Mouse (Mus musculus) C2C12 (cell line): Measurements from ENCODE around the gene Runx2. TPM values are rescaled to one million over a fixed set of nuclear protein-coding genes. Genes with fewer than 3 reads are reported as not detected.

Experiments
- H3K27me3 ChIP-seq: one replicate; pipeline ENCODE4 v1.6.1; 2011; ENCODE audit not compliant: control insufficient read depth, insufficient read depth, insufficient read length
- H3K36me3 ChIP-seq: one replicate; pipeline ENCODE4 v1.6.1; 2011; ENCODE audit not compliant: control insufficient read depth, insufficient read depth
- H3K4me3 ChIP-seq: one replicate; pipeline ENCODE4 v1.5.1; 2011; ENCODE audit warnings: mild to moderate bottlenecking, control low read depth; ENCODE audit not compliant: poor library complexity, insufficient read depth, severe bottlenecking
- H3K79me2 ChIP-seq: one replicate; pipeline ENCODE4 v1.6.1; 2011; ENCODE audit not compliant: control insufficient read depth, insufficient read depth
- H3K79me3 ChIP-seq: one replicate; pipeline ENCODE4 v1.6.1; 2011; ENCODE audit warnings: low read depth, control low read depth
- H3ac ChIP-seq: one replicate; pipeline ENCODE3; 2011; ENCODE audit warnings: low read depth; ENCODE audit not compliant: control insufficient read depth, insufficient read length
- CEBPB ChIP-seq: IDR thresholded peaks from one replicate; pipeline ENCODE4 v1.6.1; 2011; ENCODE audit warnings: low read depth, mild to moderate bottlenecking, control low read depth, moderate library complexity
- CTCF ChIP-seq: IDR thresholded peaks from one replicate; pipeline ENCODE4 v1.5.1; 2011; ENCODE audit not compliant: control insufficient read depth, insufficient read depth, insufficient read length
- FOSL1 ChIP-seq: IDR thresholded peaks from one replicate; pipeline ENCODE4 v1.8.0; 2011; ENCODE audit warnings: mild to moderate bottlenecking, low read length; ENCODE audit not compliant: poor library complexity, insufficient read depth, severe bottlenecking
- MAX ChIP-seq: IDR thresholded peaks from one replicate; pipeline ENCODE4 v1.6.1; 2011; ENCODE audit warnings: mild to moderate bottlenecking, control low read depth
- MYOD1 ChIP-seq: IDR thresholded peaks from one replicate; pipeline ENCODE4 v1.6.1; 2011; ENCODE audit warnings: low read depth; ENCODE audit not compliant: control insufficient read depth, insufficient read length
- MYOG ChIP-seq: IDR thresholded peaks from one replicate; pipeline ENCODE4 v1.6.1; 2011; ENCODE audit not compliant: control insufficient read depth, insufficient read length; ENCODE audit errors: extremely low read depth
- USF1 ChIP-seq: IDR thresholded peaks from one replicate; pipeline ENCODE4 v1.6.1; 2011; ENCODE audit warnings: low read depth, mild to moderate bottlenecking, control low read depth, moderate library complexity
- polyA plus RNA-seq: library from polyadenylated mRNA; unstranded; fragments of >200 nt; fragmentation: generic; extraction: Trizol; gene quantifications from one replicate; pipeline ENCODE4 v1.2.1, GENCODE M21; 2012; ENCODE audit warnings: missing spikeins

Gene Runx2
- polyA plus RNA-seq, 1 experiment = 16.6 TPM

GRCm38 (mm10) chr17:44520122-44521075 is 294.2 kb downstream of the Runx2 start:
- no peak for TF ChIP-seq USF1
- no peak for TF ChIP-seq MYOG
- no peak for TF ChIP-seq MAX
- no peak for TF ChIP-seq CTCF
- TF ChIP-seq MYOD1 = no peak
- no peak for TF ChIP-seq FOSL1
- TF ChIP-seq CEBPB = no peak
- H3ac ChIP-seq = no peak overlapping the region
- no peaks in the 10 kb centered on the region for H3K79me2 ChIP-seq
- no peak overlapping the region for H3K4me3 ChIP-seq
- no peaks in the 10 kb centered on the region for H3K36me3 ChIP-seq
- H3K79me3 ChIP-seq = no peaks in the 10 kb centered on the region
- H3K27me3 ChIP-seq = no peaks in the 10 kb centered on the region

- no peak overlapping the region for H3K4me3 ChIP-seq
- no peaks in the 10 kb centered on the region for H3K36me3 ChIP-seq
- H3K27me3 ChIP-seq = no peaks in the 10 kb centered on the region
- H3K79me3 ChIP-seq = no peaks in the 10 kb centered on the region
- TF ChIP-seq CTCF = no peak
- TF ChIP-seq MAX = no peak
- TF ChIP-seq USF1 = no peak
- TF ChIP-seq FOSL1 = no peak
- no peak overlapping the region for H3ac ChIP-seq
- H3K79me2 ChIP-seq = no peaks in the 10 kb centered on the region
Observed at GRCm38 (mm10) chr17:44519356-44519755, 295.2 kb downstream of the Runx2 start.

GRCm38 (mm10) chr17:44518156-44518555 is 296.4 kb downstream of the Runx2 start:
- no peak overlapping the region for H3ac ChIP-seq
- H3K79me2 ChIP-seq = no peaks in the 10 kb centered on the region
- no peak for TF ChIP-seq FOSL1
- TF ChIP-seq CTCF = no peak
- TF ChIP-seq MYOD1 = no peak
- no peak for TF ChIP-seq USF1
- TF ChIP-seq MYOG = no peak
- TF ChIP-seq CEBPB = no peak
- no peak for TF ChIP-seq MAX
- H3K36me3 ChIP-seq = no peaks in the 10 kb centered on the region
- no peaks in the 10 kb centered on the region for H3K79me3 ChIP-seq
- H3K27me3 ChIP-seq = no peaks in the 10 kb centered on the region
- H3K4me3 ChIP-seq = no peak overlapping the region

GRCm38 (mm10) chr17:44508198-44508715 is 306.3 kb downstream of the Runx2 start:
- H3K79me2 ChIP-seq = no peaks in the 10 kb centered on the region
- no peak overlapping the region for H3K4me3 ChIP-seq
- TF ChIP-seq FOSL1 (no peak), MYOG (peak; percentile 100), MYOD1 (peak; percentile 100)

GRCm38 (mm10) chr17:44507741-44508140 is 306.9 kb downstream of the Runx2 start:
- Histone ChIP-seq H3ac (no peak overlapping the region), H3K79me3 (no peaks in the 10 kb centered on the region), H3K36me3 (no peaks in the 10 kb centered on the region), H3K79me2 (no peaks in the 10 kb centered on the region), H3K27me3 (no peaks in the 10 kb centered on the region), H3K4me3 (no peak overlapping the region)
- TF ChIP-seq CEBPB (no peak), USF1 (no peak), MAX (no peak), MYOG (no peak), CTCF (no peak), FOSL1 (no peak), MYOD1 (no peak)

More at GRCm38 (mm10) chr17:44508198-44508715, 306.3 kb downstream of the Runx2 start:
- no peaks in the 10 kb centered on the region for H3K36me3 ChIP-seq
- no peak overlapping the region for H3ac ChIP-seq
- H3K27me3 ChIP-seq = no peaks in the 10 kb centered on the region
- H3K79me3 ChIP-seq = no peaks in the 10 kb centered on the region

- Histone ChIP-seq H3K79me2 (no peaks in the 10 kb centered on the region), H3K4me3 (no peak overlapping the region), H3K36me3 (no peaks in the 10 kb centered on the region), H3K27me3 (no peaks in the 10 kb centered on the region), H3ac (no peak overlapping the region), H3K79me3 (no peaks in the 10 kb centered on the region)
- TF ChIP-seq FOSL1 (no peak), MAX (no peak), MYOD1 (no peak), MYOG (no peak), CTCF (no peak), CEBPB (no peak), USF1 (no peak)
Observed at GRCm38 (mm10) chr17:44506524-44506923, 308.1 kb downstream of the Runx2 start.
